Mouse (Mus musculus): ENCODE results near the gene Gm10638.

DNA sequence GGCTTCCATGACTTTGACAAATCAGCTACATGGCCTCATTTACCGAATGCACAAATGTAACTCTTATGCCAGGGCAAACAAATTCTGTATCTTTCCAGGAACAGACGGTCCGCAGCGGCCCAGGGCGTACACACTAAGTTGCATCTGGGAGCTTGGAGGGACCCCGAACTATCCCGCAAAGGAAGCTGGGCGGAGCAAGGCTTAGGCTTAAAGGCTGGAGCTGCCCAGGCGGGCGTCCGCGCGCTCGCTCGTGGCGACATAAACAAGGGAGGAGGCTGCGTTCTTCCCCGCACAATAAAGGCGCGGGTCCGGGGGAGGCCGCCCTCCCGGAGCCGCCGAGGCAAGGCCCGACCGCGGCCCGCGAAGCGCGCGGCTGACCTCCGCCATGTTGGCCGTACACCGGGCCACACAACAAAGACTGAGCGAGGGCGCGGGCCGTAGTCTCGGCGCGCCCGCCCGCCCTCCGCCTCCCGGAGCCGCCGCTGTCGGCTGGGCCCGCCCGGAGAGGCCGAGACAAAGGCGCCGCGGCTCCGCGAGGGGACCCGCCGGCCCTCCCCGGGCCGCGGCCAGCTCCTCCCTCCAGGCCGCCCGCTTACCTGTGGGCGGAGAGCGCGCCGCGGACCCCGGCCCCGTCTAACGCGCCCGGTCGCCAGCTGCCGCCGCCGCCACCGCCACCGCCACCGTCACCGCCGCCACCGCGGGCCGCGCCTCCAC, at the start of gene Gm10638, which contains the start of gene Siah1a:
- TF ChIP-seq POLR2A (IDR thresholded peaks at IDR 0.05; ENCODE audit: extremely low read depth, insufficient read depth, low read length) (peak; percentile 28; the same call in 1 of the 2 replicates), CTCF (IDR thresholded peaks at IDR 0.05; ENCODE audit: extremely low read depth, insufficient read depth, low read length) (no peak)
